Mouse (Mus musculus) ovary, adult 18-20 months (tissue): ENCODE measurements around the gene Usp10.

Experiments used
- DNase-seq: peaks from one replicate; pipeline ENCODE4 v3.0.0; 2022; ENCODE audit warnings: low spot score, mixed read lengths

Gene Usp10

GRCm38 (mm10) chr8:119909944-119910546 lies at the start of gene Usp10:
TSS of gene Usp10 (plus strand) at chr8:119910360.
- DNase-seq = no peak

- DNase-seq = peak; percentile 96
These were observed 48.3 kb upstream of the Usp10 start, which contains the start of gene Klhl36 for GRCm38 (mm10) chr8:119861706-119862389. TSS of gene Klhl36 (plus strand) at chr8:119862266.

- DNase-seq = no peak
These were observed 47.8 kb upstream of the Usp10 start for GRCm38 (mm10) chr8:119862390-119862734.

- no peak for DNase-seq
These were observed 47.4 kb upstream of the Usp10 start for GRCm38 (mm10) chr8:119862749-119863148.

GRCm38 (mm10) chr8:119869616-119870015 lies 40.5 kb upstream of the Usp10 start:
- DNase-seq = no peak

GRCm38 (mm10) chr8:119873181-119873580 lies 37.0 kb upstream of the Usp10 start:
- DNase-seq = no peak

GRCm38 (mm10) chr8:119881301-119881700 lies 28.9 kb upstream of the Usp10 start:
- no peak for DNase-seq

- no peak for DNase-seq
These were observed 28.2 kb upstream of the Usp10 start for GRCm38 (mm10) chr8:119881917-119882316.

- no peak for DNase-seq
These were observed 26.9 kb upstream of the Usp10 start for GRCm38 (mm10) chr8:119883281-119883680.

GRCm38 (mm10) chr8:119885612-119886011 lies 24.5 kb upstream of the Usp10 start:
- peak; percentile 45 for DNase-seq

- no peak for DNase-seq
These were observed 23.0 kb upstream of the Usp10 start for GRCm38 (mm10) chr8:119887130-119887529.

- no peak for DNase-seq
These were observed 22.1 kb upstream of the Usp10 start for GRCm38 (mm10) chr8:119888012-119888411.

- DNase-seq = no peak
These were observed 13.1 kb upstream of the Usp10 start for GRCm38 (mm10) chr8:119897069-119897468.

- no peak for DNase-seq
These were observed 12.2 kb upstream of the Usp10 start for GRCm38 (mm10) chr8:119897933-119898332.

- no peak for DNase-seq
These were observed 8.8 kb upstream of the Usp10 start for GRCm38 (mm10) chr8:119901349-119901748.

- DNase-seq = peak; percentile 30
These were observed 8.2 kb upstream of the Usp10 start for GRCm38 (mm10) chr8:119901952-119902351.

GRCm38 (mm10) chr8:119904323-119904911 lies 5.7 kb upstream of the Usp10 start:
- no peak for DNase-seq

GRCm38 (mm10) chr8:119910547-119911257 lies 542 bp downstream of the Usp10 start, which contains the start of gene Gm20388:
TSS of gene Gm20388 (plus strand) at chr8:119910841.
- DNase-seq = peak; percentile 82

- DNase-seq = no peak
These were observed 1.2 kb downstream of the Usp10 start for GRCm38 (mm10) chr8:119911258-119911962.

GRCm38 (mm10) chr8:119912643-119913042 lies 2.5 kb downstream of the Usp10 start:
- no peak for DNase-seq

- no peak for DNase-seq
These were observed 3.0 kb downstream of the Usp10 start for GRCm38 (mm10) chr8:119913181-119913580.

GRCm38 (mm10) chr8:119914161-119914560 lies 4.0 kb downstream of the Usp10 start:
- no peak for DNase-seq
